In genomic region chr6:99725971-99726561, GRCm38 (mm10) we compare ENCODE assay signal across 9 mouse cellular contexts. TPM values are rescaled to one million over a fixed set of nuclear protein-coding genes. Genes with fewer than 3 reads are reported as not detected.
A peak's percentile ranks its signal among the peaks of the same experiment; 100 is the strongest.
DNase-seq lines count a peak whose midpoint lies in the region; ATAC-seq and TF ChIP-seq lines count a peak whose summit lies in the region.
"Had no signal": no experiment of that assay in that cellular context is flagged by ENCODE, and none has a peak within 500 bp of the region (broad histone marks: within the 10 kb centered on the region; RNA-seq: fewer than 3 reads in every experiment).

Prok2 (minus strand) TSS chr6:99726392.

- H3K9me3 ChIP-seq in forebrain, embryonic 12.5 days = no peaks in the 10 kb centered on the region
- no peaks in the 10 kb centered on the region for H3K9me3 ChIP-seq in limb, embryonic 10.5 days (replicated peaks)
- H3K9me3 ChIP-seq in neural tube, embryonic 11.5 days (ENCODE audit: control insufficient read depth, low read length) = no peaks in the 10 kb centered on the region

- ATAC-seq in forebrain, embryonic 12.5 days (ENCODE audit: low FRiP score) = 0 out of 2 replicates have a peak, but pooled peaks have one; percentile 36
- ATAC-seq in neural tube, embryonic 11.5 days (ENCODE audit: insufficient read depth, low FRiP score, low TSS enrichment) = no peak

- TF ChIP-seq POLR2A in kidney, adult 2 months (IDR thresholded peaks at IDR 0.05; ENCODE audit: low read depth, low read length) = no peak

- TF ChIP-seq CTCF in kidney, adult 2 months (conservative IDR thresholded peaks at IDR 0.05; ENCODE audit: insufficient read depth, insufficient read length, low read depth, low read length) = no peak

- H3K27ac ChIP-seq in kidney, adult 2 months (ENCODE audit: insufficient read depth, low read depth, low read length) = no peak within 1 kb of the TSS
- H3K27ac ChIP-seq in forebrain, embryonic 12.5 days = no peak within 1 kb of the TSS
- peak within 1 kb of the TSS; percentile 62 for H3K27ac ChIP-seq in limb, embryonic 10.5 days
- H3K27ac ChIP-seq in neural tube, embryonic 11.5 days (ENCODE audit: low read depth, low read length) = no peak within 1 kb of the TSS

- no peaks in the 10 kb centered on the region for H3K36me3 ChIP-seq in kidney, adult 2 months (ENCODE audit: control insufficient read depth, insufficient read depth, low read length)
- H3K36me3 ChIP-seq in forebrain, embryonic 12.5 days (replicated peaks) = no peaks in the 10 kb centered on the region
- no peaks in the 10 kb centered on the region for H3K36me3 ChIP-seq in limb, embryonic 10.5 days
- H3K36me3 ChIP-seq in neural tube, embryonic 11.5 days (ENCODE audit: control insufficient read depth, insufficient read depth, low read length) = no peaks in the 10 kb centered on the region

- no peaks in the 10 kb centered on the region for H3K4me1 ChIP-seq in kidney, adult 2 months (ENCODE audit: control insufficient read depth, insufficient read depth, low read length)
- peaks cover 8% of the 10 kb centered on the region for H3K4me1 ChIP-seq in forebrain, embryonic 12.5 days
- H3K4me1 ChIP-seq in limb, embryonic 10.5 days = peaks cover 23% of the 10 kb centered on the region
- H3K4me1 ChIP-seq in neural tube, embryonic 11.5 days (ENCODE audit: control insufficient read depth, insufficient read depth, low read length) = no peaks in the 10 kb centered on the region

- WGBS in kidney, adult 2 months = 1% methylated on average over 61 of the region's 61 CpGs
- 0% methylated on average over 61 of the region's 61 CpGs for WGBS in forebrain, embryonic 12.5 days
- 0% methylated on average over 61 of the region's 61 CpGs for WGBS in limb, embryonic 10.5 days
- under 1% methylated on average over 54 of the region's 61 CpGs for WGBS in neural tube, embryonic 11.5 days

- H3K4me3 ChIP-seq in kidney, adult 2 months (ENCODE audit: insufficient read depth, low read depth, low read length) = peak within 1 kb of the TSS; percentile 19; the same call in 1 of the 2 replicates
- peak within 1 kb of the TSS; percentile 58 for H3K4me3 ChIP-seq in forebrain, embryonic 12.5 days (replicated peaks)
- peak within 1 kb of the TSS; percentile 55 for H3K4me3 ChIP-seq in limb, embryonic 10.5 days
- peak within 1 kb of the TSS; percentile 54 for H3K4me3 ChIP-seq in neural tube, embryonic 11.5 days (ENCODE audit: low read depth, low read length)

- H3K4me2 ChIP-seq in forebrain, embryonic 12.5 days = peak within 1 kb of the TSS; percentile 98
- H3K4me2 ChIP-seq in neural tube, embryonic 11.5 days (ENCODE audit: low read depth) = peak within 1 kb of the TSS; percentile 93

- no peak for DNase-seq in kidney, adult 2 months
- DNase-seq in kidney, postnatal 25 days = no peak
- DNase-seq in adrenal gland, postnatal 36 days = peak; percentile 17 to 40
- peak; percentile 67 for DNase-seq in limb, embryonic 10.5 days (ENCODE audit: low spot score)
- DNase-seq in neural tube, embryonic 11.5 days (ENCODE audit: low spot score) = peak; percentile 51
- no peak for DNase-seq in layer of hippocampus, adult 9-10 months (ENCODE audit: low spot score)
- no peak for DNase-seq in frontal cortex, postnatal 14 days (ENCODE audit: low spot score in 2 of 2)

- H3K9ac ChIP-seq in forebrain, embryonic 12.5 days = peak within 1 kb of the TSS; percentile 62
- H3K9ac ChIP-seq in neural tube, embryonic 11.5 days (ENCODE audit: low read length) = peak within 1 kb of the TSS; percentile 5

- no peaks in the 10 kb centered on the region for H3K27me3 ChIP-seq in kidney, adult 2 months (replicated peaks; ENCODE audit: control insufficient read depth, insufficient read depth, low read length)
- peaks cover 64% of the 10 kb centered on the region for H3K27me3 ChIP-seq in forebrain, embryonic 12.5 days
- peaks cover 84% of the 10 kb centered on the region for H3K27me3 ChIP-seq in limb, embryonic 10.5 days (ENCODE audit: low read depth, poor library complexity, severe bottlenecking)
- peaks cover 35% of the 10 kb centered on the region for H3K27me3 ChIP-seq in neural tube, embryonic 11.5 days (ENCODE audit: control insufficient read depth, insufficient read depth, low read length)

RNA-seq across cellular contexts. Expression of gene Prok2, which starts in this region (rescaled TPM):
- polyA plus RNA-seq in kidney, adult 2 months (2012; rRNA removed) = 0.14 and 0.19 TPM in 2 replicates
- total RNA-seq in adrenal gland, postnatal 36 days (2021) = not detected
- 1.1 and 2.1 TPM in 2 replicates for polyA plus RNA-seq in forebrain, embryonic 12.5 days (2016; fragmentation: Nextera tagmentation; extraction: Ambion mirVana)
- polyA plus RNA-seq in limb, embryonic 10.5 days (2016; fragmentation: Nextera tagmentation; extraction: Ambion mirVana) = not detected in 2 replicates
- not detected in 2 replicates for polyA plus RNA-seq in neural tube, embryonic 11.5 days (2014; fragmentation: Nextera tagmentation; extraction: Ambion mirVana)
- polyA plus RNA-seq: large intestine, adult 2 months had no signal

Comparison
In these comparisons a context has a peak if more than half of its experiments do, and no peak if none do; other contexts are left out.
1. Peak in DNase-seq in adrenal gland, postnatal 36 days; RNA of the gene not detected or under 1 TPM.
2. Peak in DNase-seq, H3K4me3 ChIP-seq and H3K27ac ChIP-seq in limb, embryonic 10.5 days; RNA of the gene not detected or under 1 TPM.
3. Peak in DNase-seq, H3K4me3 ChIP-seq, H3K9ac ChIP-seq and H3K4me2 ChIP-seq in neural tube, embryonic 11.5 days; RNA of the gene not detected or under 1 TPM.